Comparison of ENCODE assay signal across 18 mouse cellular contexts in the genomic region with DNA sequence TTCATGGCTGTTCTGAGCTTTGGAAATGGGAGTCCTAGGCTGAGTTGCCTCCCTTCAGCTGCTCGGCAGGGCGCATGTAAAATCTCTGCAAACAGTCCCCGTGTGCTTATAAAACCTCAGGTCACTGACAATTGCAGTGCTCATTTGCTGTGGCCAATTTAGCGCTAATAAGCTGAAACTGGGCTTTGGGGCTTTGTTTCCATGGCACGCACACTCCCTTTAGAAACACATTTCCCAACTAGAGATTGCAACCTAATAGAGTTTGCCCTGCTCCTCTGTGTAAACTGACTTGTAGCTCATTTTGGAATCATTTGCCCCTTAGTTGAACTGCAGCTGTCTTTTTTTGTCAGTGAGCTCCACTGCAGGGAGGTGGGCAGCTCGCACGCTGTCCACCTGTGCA.
DNase-seq lines count a peak whose midpoint lies in the region; ATAC-seq and TF ChIP-seq lines count a peak whose summit lies in the region.
"Had no signal": no experiment of that assay in that cellular context is flagged by ENCODE, and none has a peak within 500 bp of the region (broad histone marks: within the 10 kb centered on the region; RNA-seq: fewer than 3 reads in every experiment).

No protein-coding gene starts in this region.

- H3K27me3 ChIP-seq in hindbrain, embryonic 13.5 days = 0 out of 2 replicates have a peak, but pooled peaks cover 2% of the 10 kb centered on the region
- H3K27me3 ChIP-seq in midbrain, embryonic 13.5 days = peaks cover 4% of the 10 kb centered on the region; the same call in 1 of the 2 replicates
- H3K27me3 ChIP-seq: stomach, embryonic 15.5 days had no signal

- no peak overlapping the region for H3K4me3 ChIP-seq in layer of hippocampus, adult 2 months
- H3K4me3 ChIP-seq in hindbrain, embryonic 13.5 days = no peak overlapping the region
- H3K4me3 ChIP-seq in midbrain, embryonic 13.5 days (replicated peaks) = no peak overlapping the region
- H3K4me3 ChIP-seq: forebrain, embryonic 13.5 days; stomach, embryonic 15.5 days had no signal

- no peak overlapping the region for H3K4me2 ChIP-seq in hindbrain, embryonic 13.5 days
- H3K4me2 ChIP-seq in midbrain, embryonic 13.5 days (replicated peaks) = no peak overlapping the region
- H3K4me2 ChIP-seq: forebrain, embryonic 13.5 days; stomach, embryonic 15.5 days had no signal

- TF ChIP-seq CTCF in layer of hippocampus, adult 2 months (conservative IDR thresholded peaks at IDR 0.05) = no peak

- H3K9me3 ChIP-seq in hindbrain, embryonic 13.5 days = no peaks in the 10 kb centered on the region
- no peaks in the 10 kb centered on the region for H3K9me3 ChIP-seq in midbrain, embryonic 13.5 days
- H3K9me3 ChIP-seq: forebrain, embryonic 13.5 days; stomach, embryonic 15.5 days had no signal

- ATAC-seq in hindbrain, embryonic 13.5 days (ENCODE audit: low FRiP score) = no peak
- ATAC-seq in midbrain, embryonic 13.5 days = no peak
- ATAC-seq: forebrain, embryonic 13.5 days; intestine, postnatal 0 days had no signal

- peak overlapping the region; percentile 39; the same call in 1 of the 2 replicates for H3K27ac ChIP-seq in layer of hippocampus, adult 2 months
- H3K27ac ChIP-seq in hindbrain, embryonic 13.5 days = peak overlapping the region; percentile 79
- H3K27ac ChIP-seq in midbrain, embryonic 13.5 days = peak overlapping the region; percentile 65
- H3K27ac ChIP-seq: forebrain, embryonic 13.5 days; kidney, postnatal 0 days; liver, embryonic 14.5 days; stomach, embryonic 15.5 days had no signal

- no peak overlapping the region for H3K9ac ChIP-seq in hindbrain, embryonic 13.5 days
- H3K9ac ChIP-seq in midbrain, embryonic 13.5 days (replicated peaks) = 0 out of 2 replicates have a peak overlapping the region, but pooled peaks have one; percentile 21
- H3K9ac ChIP-seq: forebrain, embryonic 13.5 days; liver, embryonic 14.5 days; stomach, embryonic 15.5 days had no signal

- 41% methylated on average over 7 of the region's 7 CpGs for WGBS in hindbrain, embryonic 13.5 days
- WGBS in midbrain, embryonic 13.5 days = 46% methylated on average over 7 of the region's 7 CpGs

- intact Hi-C loops in heart, postnatal 36 days (cut with DNase I) = no loop called here

- H3K36me3 ChIP-seq in hindbrain, embryonic 13.5 days = no peaks in the 10 kb centered on the region
- no peaks in the 10 kb centered on the region for H3K36me3 ChIP-seq in midbrain, embryonic 13.5 days
- H3K36me3 ChIP-seq: stomach, embryonic 15.5 days had no signal

- no peak for DNase-seq in layer of hippocampus, adult 2 months (ENCODE audit: low spot score in 2 of 2)
- no peak for DNase-seq in layer of hippocampus, adult 9-11 months
- DNase-seq in retina, postnatal 1 day = peak; percentile 60
- no peak for DNase-seq in layer of hippocampus, postnatal 10 days (ENCODE audit: low spot score in 2 of 2)
- no peak for DNase-seq in heart, postnatal 36 days
- DNase-seq: cerebellum, adult 11 months; gastrocnemius, postnatal 10 days; heart, postnatal 14 days; lung, postnatal 14 days; right cerebral cortex, adult 18-20 months; spleen, adult 18-20 months had no signal

- peaks cover 31% of the 10 kb centered on the region for H3K4me1 ChIP-seq in hindbrain, embryonic 13.5 days (replicated peaks)
- H3K4me1 ChIP-seq in midbrain, embryonic 13.5 days (replicated peaks) = peaks cover 22% of the 10 kb centered on the region
